Mouse (Mus musculus): ENCODE data around the gene Foxc1.

DNA sequence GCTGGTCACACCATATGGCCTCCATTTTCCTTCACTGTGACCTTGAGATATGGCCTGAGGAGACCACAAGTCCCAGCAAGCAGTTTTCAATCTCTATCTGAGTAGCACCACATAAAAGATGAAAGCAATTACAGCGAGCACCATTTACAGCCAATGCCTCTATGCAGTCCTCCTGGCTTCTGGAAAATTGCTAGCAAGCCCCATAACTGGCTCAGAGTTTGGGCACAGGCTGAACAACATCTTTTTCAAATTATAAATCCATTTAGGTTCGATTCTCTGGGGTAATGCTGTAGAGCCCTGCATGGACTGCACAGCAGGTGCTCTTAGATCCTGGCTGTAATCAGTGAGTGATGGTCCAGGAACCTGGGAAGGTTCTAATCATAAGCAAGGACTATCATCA is 47.1 kb downstream of the Foxc1 start:
- TF ChIP-seq CTCF (IDR thresholded peaks at IDR 0.05; ENCODE audit: borderline replicate concordance, control insufficient read depth, extremely low read depth, insufficient read depth, low read length, poor library complexity) (no peak), POLR2A (IDR thresholded peaks at IDR 0.05; ENCODE audit: control insufficient read depth, extremely low read depth, insufficient read depth, low read length, poor library complexity) (no peak)
